Mouse (Mus musculus): ENCODE results near the gene Ell. TPM values are rescaled to one million over a fixed set of nuclear protein-coding genes. Genes with fewer than 3 reads are reported as not detected.

Gene Ell
- polyA plus RNA-seq, 1 experiment = 45.6 TPM

DNA sequence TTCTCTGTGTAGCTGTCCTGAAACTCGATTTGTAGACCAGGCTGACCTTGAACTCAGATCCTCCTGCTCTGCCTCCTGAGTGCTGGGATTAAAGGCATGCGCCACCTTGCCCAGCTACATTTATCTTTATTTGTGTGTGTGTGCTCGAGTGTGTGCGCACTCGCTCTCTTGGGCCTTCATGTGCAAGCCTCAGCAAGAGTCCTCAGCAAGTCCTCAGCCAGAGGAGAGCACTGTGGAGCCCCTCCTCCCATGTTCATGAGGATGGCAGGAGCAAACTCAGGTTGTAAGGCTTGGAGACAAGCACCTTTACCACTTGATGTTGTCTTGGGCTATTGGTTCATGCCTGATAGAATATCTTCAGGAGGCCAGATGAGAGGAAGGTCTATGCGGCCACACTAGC is 8.5 kb downstream of the Ell start:
- peaks cover 30% of the 10 kb centered on the region for H3K4me1 ChIP-seq (ENCODE audit: control insufficient read depth, insufficient read depth, insufficient read length, low read length)
- no peaks in the 10 kb centered on the region for H3K36me3 ChIP-seq (ENCODE audit: control insufficient read depth, insufficient read depth, low read length)
- TF ChIP-seq POLR2A (IDR thresholded peaks at IDR 0.05; ENCODE audit: low read depth, low read length) (no peak), CTCF (IDR thresholded peaks at IDR 0.05; ENCODE audit: extremely low read depth, insufficient read length, insufficient replicate concordance, low read depth, low read length) (no peak)
- no peaks in the 10 kb centered on the region for H3K27me3 ChIP-seq (ENCODE audit: control insufficient read depth, insufficient read depth, low read length)
- 86% methylated on average over 6 of the region's 6 CpGs for WGBS
- no peak overlapping the region for H3K4me3 ChIP-seq (ENCODE audit: low read depth, low read length)
- H3K27ac ChIP-seq (ENCODE audit: insufficient read depth, low read depth, low read length) = no peak overlapping the region

DNA sequence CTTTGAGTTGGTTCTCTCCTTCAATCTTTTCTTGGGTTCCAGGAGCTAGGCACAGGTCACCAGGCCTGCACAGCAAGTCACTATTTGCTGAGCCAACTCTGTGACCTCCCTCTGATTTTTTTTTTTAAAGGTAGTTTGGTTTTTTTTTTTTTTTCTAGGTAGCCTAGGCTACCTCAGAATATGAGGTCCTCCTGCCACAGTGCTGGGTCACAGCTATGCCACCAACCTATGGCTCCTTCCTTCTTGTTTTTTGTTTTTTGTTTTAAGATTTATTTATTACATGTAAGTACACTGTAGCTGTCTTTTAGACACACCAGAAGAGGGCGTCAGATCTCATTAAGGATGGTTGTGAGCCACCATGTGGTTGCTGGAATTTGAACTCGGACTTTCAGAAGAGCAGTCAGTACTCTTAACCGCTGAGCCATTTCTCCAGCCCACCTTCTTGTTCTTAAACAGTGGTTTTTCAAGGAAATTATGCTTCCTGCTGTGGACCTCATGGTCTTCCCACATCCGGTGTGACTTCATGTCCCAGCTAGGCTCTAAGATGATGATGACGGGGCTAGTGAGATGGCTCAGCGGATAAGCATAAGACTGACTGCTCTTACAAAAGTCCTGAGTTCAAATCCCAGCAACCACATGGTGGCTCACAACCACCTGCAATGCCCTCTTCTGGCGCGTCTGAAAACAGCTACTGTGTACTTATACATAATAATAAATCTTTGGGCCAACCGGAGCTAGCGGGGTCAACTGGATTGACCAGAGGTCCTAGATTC is 10.3 kb downstream of the Ell start:
- Histone ChIP-seq H3K36me3 (ENCODE audit: control insufficient read depth, insufficient read depth, low read length) (no peaks in the 10 kb centered on the region), H3K27me3 (ENCODE audit: control insufficient read depth, insufficient read depth, low read length) (no peaks in the 10 kb centered on the region), H3K4me1 (ENCODE audit: control insufficient read depth, insufficient read depth, insufficient read length, low read length) (peaks cover 28% of the 10 kb centered on the region), H3K27ac (ENCODE audit: insufficient read depth, low read depth, low read length) (no peak overlapping the region), H3K4me3 (ENCODE audit: low read depth, low read length) (no peak overlapping the region)
- no peak for TF ChIP-seq CTCF (IDR thresholded peaks at IDR 0.05; ENCODE audit: extremely low read depth, insufficient read length, insufficient replicate concordance, low read depth, low read length)
- no peak for TF ChIP-seq POLR2A (IDR thresholded peaks at IDR 0.05; ENCODE audit: low read depth, low read length)
- 87% methylated on average over 10 of the region's 10 CpGs for WGBS

DNA sequence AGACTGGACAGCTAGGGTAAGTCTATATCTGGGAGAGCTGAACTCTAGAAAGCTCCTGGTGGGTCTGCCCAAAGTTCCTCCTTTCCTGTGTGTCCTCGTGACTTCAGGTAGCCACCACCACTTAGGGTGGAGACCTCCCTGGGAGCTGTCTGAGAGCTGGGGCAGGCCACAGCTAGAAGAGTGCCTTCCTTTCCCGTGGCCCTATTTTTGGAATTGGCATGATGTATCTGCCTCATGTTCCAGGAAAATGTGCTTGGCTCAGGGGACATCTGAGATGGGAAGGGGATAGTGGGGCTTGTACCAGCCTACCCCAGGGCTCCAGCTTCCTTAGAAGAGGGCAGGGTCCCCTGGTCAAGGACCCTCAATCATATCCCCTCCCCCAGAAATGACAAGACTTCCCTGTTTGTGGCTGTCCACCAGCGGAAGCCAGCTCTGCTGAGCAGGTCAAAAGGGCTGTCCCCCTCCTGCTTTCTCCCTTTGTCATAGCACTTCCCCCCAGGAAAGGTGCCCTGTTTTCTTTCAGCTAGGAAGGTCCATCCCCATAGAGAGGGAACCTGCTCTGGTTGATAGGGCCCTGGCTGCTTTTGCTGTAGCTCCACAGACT is 12.4 kb downstream of the Ell start:
- H3K4me3 ChIP-seq (ENCODE audit: low read depth, low read length) = no peak overlapping the region
- TF ChIP-seq CTCF (IDR thresholded peaks at IDR 0.05; ENCODE audit: extremely low read depth, insufficient read length, insufficient replicate concordance, low read depth, low read length) (no peak), POLR2A (IDR thresholded peaks at IDR 0.05; ENCODE audit: low read depth, low read length) (no peak)
- WGBS = 72% methylated on average over 3 of the region's 3 CpGs
- H3K27ac ChIP-seq (ENCODE audit: insufficient read depth, low read depth, low read length) = no peak overlapping the region
- H3K27me3 ChIP-seq (ENCODE audit: control insufficient read depth, insufficient read depth, low read length) = no peaks in the 10 kb centered on the region
- peaks cover 35% of the 10 kb centered on the region for H3K4me1 ChIP-seq (ENCODE audit: control insufficient read depth, insufficient read depth, insufficient read length, low read length)
- H3K36me3 ChIP-seq (ENCODE audit: control insufficient read depth, insufficient read depth, low read length) = no peaks in the 10 kb centered on the region

DNA sequence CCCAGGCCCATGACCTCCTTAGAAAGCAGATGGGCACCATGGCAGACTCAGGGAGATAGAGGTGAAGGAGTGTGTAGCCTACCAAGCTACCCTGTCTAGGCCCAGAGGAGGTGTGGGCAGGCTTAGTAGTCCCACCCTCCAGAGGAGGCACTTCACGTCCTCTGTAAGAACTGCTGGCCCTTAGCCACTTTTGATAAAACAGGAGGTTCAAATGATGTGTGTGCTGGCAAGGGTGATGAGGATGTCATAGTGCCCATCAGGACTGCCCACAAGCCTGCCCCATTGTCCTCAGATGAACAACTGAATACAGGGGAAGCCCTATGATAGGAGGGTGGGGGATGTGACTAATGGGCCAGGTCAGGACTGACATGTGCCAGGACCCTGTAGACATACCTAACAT is 13.6 kb downstream of the Ell start:
- WGBS = 13% methylated on average over 1 of the region's 1 CpGs
- no peak overlapping the region for H3K4me3 ChIP-seq (ENCODE audit: low read depth, low read length)
- TF ChIP-seq CTCF (IDR thresholded peaks at IDR 0.05; ENCODE audit: extremely low read depth, insufficient read length, insufficient replicate concordance, low read depth, low read length) (no peak), POLR2A (IDR thresholded peaks at IDR 0.05; ENCODE audit: low read depth, low read length) (no peak)
- H3K27ac ChIP-seq (ENCODE audit: insufficient read depth, low read depth, low read length) = no peak overlapping the region
- no peaks in the 10 kb centered on the region for H3K27me3 ChIP-seq (ENCODE audit: control insufficient read depth, insufficient read depth, low read length)
- peaks cover 35% of the 10 kb centered on the region for H3K4me1 ChIP-seq (ENCODE audit: control insufficient read depth, insufficient read depth, insufficient read length, low read length)
- H3K36me3 ChIP-seq (ENCODE audit: control insufficient read depth, insufficient read depth, low read length) = no peaks in the 10 kb centered on the region

DNA sequence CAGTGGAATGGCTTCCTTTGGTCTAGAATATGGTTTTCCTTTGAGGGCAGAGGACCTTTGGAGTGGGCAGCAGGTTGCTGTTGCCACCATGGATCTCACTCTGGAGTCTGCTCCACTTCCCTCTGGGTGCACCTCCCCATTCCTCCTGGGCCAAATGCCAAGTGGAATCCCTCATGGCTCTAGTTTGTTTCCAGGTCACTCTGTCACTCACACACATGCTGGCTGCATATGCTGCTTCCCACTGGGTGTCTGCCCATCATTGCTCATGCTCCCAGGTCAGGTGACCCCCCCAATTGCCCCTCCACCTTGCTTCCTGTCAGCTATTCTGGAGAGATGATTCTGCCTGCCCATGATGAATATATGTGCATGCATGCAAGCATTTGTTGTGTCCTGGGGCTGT is 14.5 kb downstream of the Ell start:
- Histone ChIP-seq H3K27me3 (ENCODE audit: control insufficient read depth, insufficient read depth, low read length) (no peaks in the 10 kb centered on the region), H3K4me1 (ENCODE audit: control insufficient read depth, insufficient read depth, insufficient read length, low read length) (peaks cover 35% of the 10 kb centered on the region), H3K4me3 (ENCODE audit: low read depth, low read length) (no peak overlapping the region), H3K27ac (ENCODE audit: insufficient read depth, low read depth, low read length) (no peak overlapping the region), H3K36me3 (ENCODE audit: control insufficient read depth, insufficient read depth, low read length) (no peaks in the 10 kb centered on the region)
- TF ChIP-seq POLR2A (IDR thresholded peaks at IDR 0.05; ENCODE audit: low read depth, low read length) (no peak), CTCF (IDR thresholded peaks at IDR 0.05; ENCODE audit: extremely low read depth, insufficient read length, insufficient replicate concordance, low read depth, low read length) (no peak)

DNA sequence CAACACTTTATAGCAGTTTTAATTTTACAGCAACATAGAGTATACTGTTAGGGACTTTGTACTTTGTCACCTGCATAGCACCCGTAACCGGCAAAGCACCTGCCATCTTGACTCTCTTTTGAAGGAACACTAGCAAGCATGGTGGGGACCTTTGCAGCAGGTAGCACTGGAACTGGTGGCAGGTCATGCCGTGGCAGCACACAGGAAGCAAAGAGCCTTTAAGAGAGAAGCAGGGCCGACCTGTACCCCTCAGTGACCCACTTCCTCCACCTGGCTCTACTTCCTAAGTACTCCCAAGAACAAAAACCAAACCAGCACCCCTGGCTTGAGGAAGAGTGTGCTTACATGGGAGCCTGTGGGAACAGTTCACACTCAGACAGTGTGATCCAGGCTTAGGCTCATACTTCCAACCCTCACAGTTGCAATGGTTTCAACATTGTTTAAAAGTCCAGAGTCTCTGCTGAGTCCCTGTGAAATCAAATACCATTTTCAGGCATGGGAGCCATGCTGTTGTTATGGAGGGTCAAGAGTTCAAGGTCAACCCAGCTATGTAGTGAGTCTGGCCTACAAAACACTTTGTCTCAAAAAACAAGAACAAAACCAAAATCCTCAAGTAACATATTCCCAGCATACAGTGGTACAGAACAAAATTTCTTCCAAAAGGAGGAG is 16.0 kb downstream of the Ell start:
- Histone ChIP-seq H3K4me3 (ENCODE audit: low read depth, low read length) (no peak overlapping the region), H3K36me3 (ENCODE audit: control insufficient read depth, insufficient read depth, low read length) (no peaks in the 10 kb centered on the region), H3K4me1 (ENCODE audit: control insufficient read depth, insufficient read depth, insufficient read length, low read length) (peaks cover 42% of the 10 kb centered on the region), H3K27me3 (ENCODE audit: control insufficient read depth, insufficient read depth, low read length) (no peaks in the 10 kb centered on the region), H3K27ac (ENCODE audit: insufficient read depth, low read depth, low read length) (peak overlapping the region; percentile 52; the same call in 1 of the 2 replicates)
- TF ChIP-seq POLR2A (IDR thresholded peaks at IDR 0.05; ENCODE audit: low read depth, low read length) (no peak), CTCF (IDR thresholded peaks at IDR 0.05; ENCODE audit: extremely low read depth, insufficient read length, insufficient replicate concordance, low read depth, low read length) (no peak)
- 26% methylated on average over 4 of the region's 4 CpGs for WGBS

DNA sequence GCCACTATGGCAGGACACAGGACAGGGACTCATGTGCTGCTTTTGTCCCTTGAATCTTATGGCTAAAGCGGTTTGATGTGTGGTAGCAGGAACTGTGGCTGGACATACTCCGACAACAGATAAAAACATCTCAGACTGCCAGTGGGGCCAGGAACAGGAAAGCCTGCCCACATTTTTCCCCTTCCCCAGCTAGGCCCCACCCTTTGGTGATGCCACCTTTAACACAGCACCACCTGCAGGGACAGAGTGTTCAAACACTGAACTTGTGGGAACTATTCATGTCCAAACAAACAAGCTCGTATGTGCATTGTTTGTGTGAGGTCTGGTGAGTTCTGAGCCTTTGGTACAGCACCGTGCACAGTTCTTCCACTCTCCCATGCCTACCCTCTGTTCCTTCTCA is 19.1 kb downstream of the Ell start:
- Histone ChIP-seq H3K4me3 (ENCODE audit: low read depth, low read length) (no peak overlapping the region), H3K27me3 (ENCODE audit: control insufficient read depth, insufficient read depth, low read length) (no peaks in the 10 kb centered on the region), H3K4me1 (ENCODE audit: control insufficient read depth, insufficient read depth, insufficient read length, low read length) (peaks cover 53% of the 10 kb centered on the region), H3K27ac (ENCODE audit: insufficient read depth, low read depth, low read length) (no peak overlapping the region), H3K36me3 (ENCODE audit: control insufficient read depth, insufficient read depth, low read length) (no peaks in the 10 kb centered on the region)
- 49% methylated on average over 4 of the region's 4 CpGs for WGBS
- TF ChIP-seq CTCF (IDR thresholded peaks at IDR 0.05; ENCODE audit: extremely low read depth, insufficient read length, insufficient replicate concordance, low read depth, low read length) (peak; percentile 35; the same call in 1 of the 2 replicates), POLR2A (IDR thresholded peaks at IDR 0.05; ENCODE audit: low read depth, low read length) (no peak)

All from small intestine, adult 2 months (tissue).